Mouse (Mus musculus): ENCODE measurements around the gene Stap2.

DNA sequence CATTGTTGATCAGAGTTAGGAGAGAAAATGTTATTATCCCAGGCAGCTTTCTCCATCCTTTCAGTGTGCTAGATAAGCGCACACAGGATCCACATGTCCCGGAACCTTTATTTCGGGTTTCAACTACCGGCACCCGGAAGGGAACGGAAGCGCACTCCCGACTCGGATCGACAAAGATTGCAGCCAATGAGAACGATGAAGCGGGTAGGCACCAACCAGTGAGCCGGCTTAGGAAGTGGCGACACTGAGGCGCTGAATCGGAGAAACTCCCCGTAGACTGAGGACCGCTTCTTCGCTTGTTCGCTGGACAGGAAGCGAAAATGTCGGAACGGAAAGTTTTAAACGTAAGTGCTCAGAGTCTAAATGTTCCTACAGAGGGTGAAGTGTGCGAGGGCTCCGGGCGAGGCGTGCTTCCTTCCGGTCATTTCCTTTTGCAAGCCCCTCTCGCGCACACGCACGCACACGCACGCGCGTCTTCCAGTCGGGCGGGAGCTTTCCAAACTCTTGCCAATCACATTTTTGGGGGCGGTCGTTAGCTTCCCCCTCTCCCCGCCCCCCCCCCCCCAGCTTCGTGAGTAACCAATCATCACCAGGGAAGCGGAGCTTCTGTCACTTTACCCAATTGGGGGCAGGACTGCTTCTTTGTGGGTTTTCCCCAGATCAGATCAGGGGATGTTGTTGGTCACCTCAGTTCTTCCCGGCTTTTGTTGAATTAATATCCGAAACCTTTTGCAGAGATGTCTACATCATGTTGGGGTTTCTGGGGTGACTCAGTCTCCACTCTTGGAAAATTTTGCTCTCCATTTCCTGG, 46.3 kb downstream of the Stap2 start, which contains the start of gene Yju2:
- 0 out of 2 replicates have a peak, but pooled peaks have one; percentile 26 for TF ChIP-seq CTCF (IDR thresholded peaks at IDR 0.05; ENCODE audit: borderline replicate concordance, control insufficient read depth, extremely low read depth, insufficient read depth, low read length, poor library complexity)
- TF ChIP-seq POLR2A (IDR thresholded peaks at IDR 0.05; ENCODE audit: control insufficient read depth, extremely low read depth, insufficient read depth, low read length, poor library complexity) = peak; percentile 74
